Mouse (Mus musculus) heart, embryonic 16.5 days (tissue): ENCODE measurements around the gene Fcer1g. TPM values are rescaled to one million over a fixed set of nuclear protein-coding genes. Genes with fewer than 3 reads are reported as not detected.
"Not testable (repeated sequence)": the region's sequence is repeated elsewhere in the genome, so short reads cannot be mapped to it uniquely, and the experiment has no call there.

Source experiments
- ATAC-seq: fragments of 200-750 bp; cut with Nextera tagmentation; replicated peaks from 2 replicates; pipeline ENCODE4 v1.8.0; 2017; ENCODE audit warnings: moderate number of reproducible peaks; ENCODE audit not compliant: insufficient read depth, low FRiP score; ENCODE audit errors: extremely low read depth
- H3K27ac ChIP-seq: fragments of 300-500 bp; sonication (generic); 2 replicates; pipeline ENCODE4 v1.5.1; 2014; ENCODE audit warnings: mild to moderate bottlenecking, low read length, control low read depth, moderate library complexity
- H3K27me3 ChIP-seq: fragments of 300-500 bp; sonication (generic); 2 replicates; pipeline ENCODE4 v1.6.1; 2014; ENCODE audit warnings: low read length, mixed read lengths; ENCODE audit not compliant: control insufficient read depth, insufficient read depth
- H3K36me3 ChIP-seq: fragments of 300-500 bp; sonication (generic); 2 replicates; pipeline ENCODE4 v1.6.1; 2014; ENCODE audit not compliant: control insufficient read depth, insufficient read depth
- H3K4me1 ChIP-seq: fragments of 300-500 bp; sonication (generic); 2 replicates; pipeline ENCODE4 v1.6.1; 2014; ENCODE audit warnings: low read length, mixed read lengths; ENCODE audit not compliant: control insufficient read depth, insufficient read depth
- H3K4me2 ChIP-seq: fragments of 300-500 bp; sonication (generic); 2 replicates; pipeline ENCODE4 v1.6.1; 2014; ENCODE audit warnings: low read depth, mild to moderate bottlenecking, control low read depth, low read length
- H3K4me3 ChIP-seq: fragments of 300-500 bp; sonication (generic); 2 replicates; pipeline ENCODE4 v1.5.1; 2014; ENCODE audit warnings: mild to moderate bottlenecking, control low read depth, low read length
- H3K9ac ChIP-seq: fragments of 300-500 bp; sonication (generic); 2 replicates; pipeline ENCODE4 v1.6.1; 2014; ENCODE audit warnings: low read length, control low read depth
- H3K9me3 ChIP-seq: fragments of 300-500 bp; sonication (generic); replicated peaks from 2 replicates; pipeline ENCODE4 v1.6.1; 2016; ENCODE audit warnings: low read length; ENCODE audit not compliant: control insufficient read depth
- WGBS: fragments of 180-500 bp; shearing (Covaris S2); extraction: QIAGEN DNeasy Blood & Tissue Kit; methylation state at CpG from one replicate; pipeline ENCODE4 v1.1.7; 2014; 5-methylcytosine and 5-hydroxymethylcytosine counted together
- polyA plus RNA-seq: library from polyadenylated mRNA; unstranded; fragments of >200 nt; fragmentation: Nextera tagmentation; extraction: Ambion mirVana; gene quantifications from 2 replicates; pipeline ENCODE4 v1.2.1, GENCODE M21; 2015

Fcer1g gene
- polyA plus RNA-seq, 1 experiment from 2014 or later, result 36.3 TPM

GRCm38 (mm10) chr1:171248386-171249226 lies 14.4 kb upstream of the Fcer1g start:
- peak overlapping the region; percentile 91 for H3K27ac ChIP-seq
- H3K36me3 ChIP-seq, result peaks cover 8% of the 10 kb centered on the region
- peaks cover 42% of the 10 kb centered on the region for H3K4me1 ChIP-seq
- no peaks in the 10 kb centered on the region for H3K27me3 ChIP-seq
- H3K9me3 ChIP-seq, result no peaks in the 10 kb centered on the region
- H3K4me3 ChIP-seq, result no peak overlapping the region
- H3K9ac ChIP-seq, result no peak overlapping the region
- 40% methylated on average over 3 of the region's 3 CpGs for WGBS
- H3K4me2 ChIP-seq, result no peak overlapping the region; the same call in 1 of the 2 replicates
- no peak for ATAC-seq

- ATAC-seq, result no peak
- Histone ChIP-seq H3K4me2 (peak overlapping the region; percentile 76), H3K27me3 (no peaks in the 10 kb centered on the region), H3K9me3 (no peaks in the 10 kb centered on the region), H3K27ac (peak overlapping the region; percentile 91), H3K4me3 (no peak overlapping the region), H3K4me1 (peaks cover 42% of the 10 kb centered on the region), H3K9ac (peak overlapping the region; percentile 70; the same call in 1 of the 2 replicates), H3K36me3 (peaks cover 15% of the 10 kb centered on the region)
- 28% methylated on average over 4 of the region's 4 CpGs for WGBS
Observed at GRCm38 (mm10) chr1:171247916-171248315, 13.8 kb upstream of the Fcer1g start.

DNA sequence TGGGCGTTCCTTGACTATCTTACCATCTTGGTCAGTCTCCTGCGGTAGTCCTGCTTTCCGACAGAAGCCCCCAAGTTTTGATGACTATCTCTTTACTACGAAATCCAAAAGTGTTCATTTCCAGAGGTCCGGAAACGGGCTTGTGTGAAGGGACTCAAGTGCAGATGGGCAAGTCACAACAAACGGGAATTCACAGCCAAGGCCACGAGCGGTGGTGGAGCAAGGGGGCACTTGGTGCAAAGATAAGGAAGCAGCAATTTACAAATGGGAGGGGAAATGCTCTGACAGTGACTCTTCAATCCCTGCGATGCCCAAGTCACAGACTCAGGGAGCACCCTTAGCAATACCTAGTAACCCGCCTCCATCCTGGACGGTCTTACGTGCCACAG lies 13.3 kb upstream of the Fcer1g start:
- Histone ChIP-seq H3K4me2 (peak overlapping the region; percentile 76), H3K27ac (peak overlapping the region; percentile 91), H3K36me3 (peaks cover 20% of the 10 kb centered on the region), H3K9ac (peak overlapping the region; percentile 70), H3K4me1 (peaks cover 40% of the 10 kb centered on the region), H3K27me3 (no peaks in the 10 kb centered on the region), H3K9me3 (no peaks in the 10 kb centered on the region), H3K4me3 (peak overlapping the region; percentile 87)
- no peak for ATAC-seq
- 8% methylated on average over 13 of the region's 13 CpGs for WGBS

GRCm38 (mm10) chr1:171246709-171247452 lies 12.7 kb upstream of the Fcer1g start:
- Histone ChIP-seq H3K4me1 (peaks cover 34% of the 10 kb centered on the region), H3K36me3 (peaks cover 23% of the 10 kb centered on the region), H3K9ac (peak overlapping the region; percentile 95), H3K27ac (peak overlapping the region; percentile 91), H3K4me3 (peak overlapping the region; percentile 87), H3K9me3 (no peaks in the 10 kb centered on the region), H3K27me3 (no peaks in the 10 kb centered on the region), H3K4me2 (peak overlapping the region; percentile 78)
- under 1% methylated on average over 41 of the region's 41 CpGs for WGBS
- ATAC-seq, result peak; percentile 90

- H3K4me2 ChIP-seq, result no peak overlapping the region; the same call in 1 of the 2 replicates
- no peaks in the 10 kb centered on the region for H3K27me3 ChIP-seq
- H3K4me3 ChIP-seq, result no peak overlapping the region
- WGBS, result 81% methylated on average over 8 of the region's 8 CpGs
- H3K36me3 ChIP-seq, result peaks cover 26% of the 10 kb centered on the region
- no peak overlapping the region; the same call in 1 of the 2 replicates for H3K9ac ChIP-seq
- H3K27ac ChIP-seq, result no peak overlapping the region
- no peaks in the 10 kb centered on the region for H3K9me3 ChIP-seq
- ATAC-seq, result no peak
- H3K4me1 ChIP-seq, result peaks cover 21% of the 10 kb centered on the region
Observed at GRCm38 (mm10) chr1:171245353-171245752, 11.2 kb upstream of the Fcer1g start.

GRCm38 (mm10) chr1:171241952-171242351 lies 7.8 kb upstream of the Fcer1g start:
- not testable (repeated sequence) for ATAC-seq, H3K4me3 ChIP-seq, H3K27ac ChIP-seq, H3K27me3 ChIP-seq, H3K9me3 ChIP-seq, H3K4me1 ChIP-seq, H3K4me2 ChIP-seq, H3K9ac ChIP-seq
- WGBS, result 88% methylated on average over 12 of the region's 12 CpGs
- peaks cover 52% of the 10 kb centered on the region for H3K36me3 ChIP-seq

- no peak overlapping the region for H3K4me2 ChIP-seq
- no peaks in the 10 kb centered on the region for H3K9me3 ChIP-seq
- H3K4me3 ChIP-seq, result no peak overlapping the region
- no peak overlapping the region for H3K9ac ChIP-seq
- ATAC-seq, result no peak
- no peak overlapping the region for H3K27ac ChIP-seq
- H3K36me3 ChIP-seq, result peaks cover 62% of the 10 kb centered on the region
- 88% methylated on average over 10 of the region's 10 CpGs for WGBS
- no peaks in the 10 kb centered on the region for H3K27me3 ChIP-seq
- peaks cover 6% of the 10 kb centered on the region for H3K4me1 ChIP-seq
Observed at GRCm38 (mm10) chr1:171240911-171241310, 6.7 kb upstream of the Fcer1g start.

GRCm38 (mm10) chr1:171239992-171240744 lies 6.0 kb upstream of the Fcer1g start:
- H3K27ac ChIP-seq, result no peak overlapping the region
- H3K9me3 ChIP-seq, result no peaks in the 10 kb centered on the region
- H3K9ac ChIP-seq, result no peak overlapping the region
- no peaks in the 10 kb centered on the region for H3K27me3 ChIP-seq
- no peak overlapping the region for H3K4me3 ChIP-seq
- H3K36me3 ChIP-seq, result peaks cover 67% of the 10 kb centered on the region
- WGBS, result 72% methylated on average over 15 of the region's 15 CpGs
- peaks cover 8% of the 10 kb centered on the region for H3K4me1 ChIP-seq
- no peak for ATAC-seq
- no peak overlapping the region for H3K4me2 ChIP-seq
